Mouse (Mus musculus): ENCODE measurements at regions not wholly inside any gene's neighbourhood (a gene's known extent, or its start where the extent isn't known, plus 50 kb on each side); places are given as distances from the start of the nearest gene placed in this dataset.
"Not testable (repeated sequence)": the region's sequence is repeated elsewhere in the genome, so short reads cannot be mapped to it uniquely, and the experiment has no call there.

DNA sequence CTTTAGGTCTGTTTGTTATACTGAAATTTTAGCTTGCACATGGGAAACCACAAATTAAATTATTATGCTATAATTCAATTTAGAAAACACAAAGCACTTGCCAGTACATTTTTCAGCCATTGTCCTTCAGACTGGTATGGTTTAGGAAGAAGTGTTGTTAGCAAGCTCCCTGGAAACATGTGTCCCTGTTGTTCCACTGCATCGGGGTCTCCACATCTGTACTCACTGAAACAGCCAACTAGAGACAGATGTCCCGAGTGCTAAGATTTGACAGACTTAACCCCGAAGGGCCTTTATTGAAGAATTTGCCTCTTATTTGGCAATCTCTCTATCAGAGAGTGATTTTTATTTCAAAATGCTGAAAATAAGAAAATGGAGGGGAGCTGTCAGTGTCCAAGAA is 362.6 kb downstream of the Rfpl4b start:
- peak; percentile 59 for DNase-seq

GRCm38 (mm10) chr10:38458424-38458823 is 363.2 kb downstream of the Rfpl4b start:
- DNase-seq, result no peak

DNA sequence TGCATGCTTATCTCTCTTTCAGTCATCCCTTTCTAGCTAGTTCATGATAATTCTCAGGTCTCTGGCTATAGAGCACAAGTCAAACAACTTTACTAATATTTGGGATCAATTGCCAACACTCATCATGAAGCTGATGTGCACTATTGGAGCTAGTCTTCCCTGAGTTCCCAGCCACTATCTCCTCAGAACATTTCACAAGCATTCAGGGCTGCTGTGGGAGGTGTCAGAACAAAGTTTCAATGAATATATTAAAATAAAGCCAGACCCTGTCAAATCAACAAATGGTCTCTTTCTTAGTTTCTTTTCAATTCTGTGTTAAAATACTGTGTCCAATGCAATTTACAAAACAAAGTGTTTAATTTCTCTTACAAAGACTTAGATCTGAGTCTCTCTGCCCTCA is 364.8 kb downstream of the Rfpl4b start:
- no peak for DNase-seq

DNA sequence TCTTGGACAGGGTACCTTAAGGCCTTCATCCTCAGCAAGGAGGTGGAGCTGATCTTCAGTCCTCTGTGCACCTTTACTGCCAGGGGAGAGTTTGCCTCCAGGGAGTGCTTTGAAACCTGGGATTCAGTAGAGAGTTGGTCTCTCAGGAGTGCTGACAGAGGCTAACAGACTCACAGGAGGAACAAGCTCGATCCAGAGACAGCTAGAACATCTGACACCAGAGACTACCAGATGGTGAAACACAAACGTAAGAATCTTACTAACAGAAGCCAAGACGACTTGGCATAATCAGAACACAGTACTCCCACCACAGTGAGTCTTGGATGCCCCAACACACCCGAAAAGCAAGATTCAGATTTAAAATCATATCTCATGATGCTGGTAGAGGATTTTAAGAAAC is 372.3 kb downstream of the Rfpl4b start:
- DNase-seq, result no peak

GRCm38 (mm10) chr10:38447706-38448105 is 373.9 kb downstream of the Rfpl4b start:
- DNase-seq, result no peak

DNA sequence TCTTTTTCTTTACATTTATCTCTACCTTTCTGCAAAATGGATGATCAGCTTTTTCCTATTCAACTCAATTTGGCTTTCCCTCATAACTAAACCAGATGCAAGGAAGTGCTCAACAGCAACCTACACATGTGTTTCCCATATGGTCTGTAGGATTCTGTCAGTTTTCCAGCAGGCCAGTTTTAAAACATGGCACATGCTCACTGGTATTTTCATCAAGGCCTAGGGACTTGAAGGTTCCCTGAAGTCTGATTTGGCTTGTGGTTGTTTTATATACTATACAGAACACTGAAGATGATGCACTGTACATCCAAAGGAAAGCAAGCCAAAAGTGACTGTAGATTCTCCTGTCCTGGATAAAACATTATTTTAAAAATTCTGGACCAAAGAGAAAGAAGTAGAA is 374.3 kb downstream of the Rfpl4b start:
- DNase-seq, result no peak

DNA sequence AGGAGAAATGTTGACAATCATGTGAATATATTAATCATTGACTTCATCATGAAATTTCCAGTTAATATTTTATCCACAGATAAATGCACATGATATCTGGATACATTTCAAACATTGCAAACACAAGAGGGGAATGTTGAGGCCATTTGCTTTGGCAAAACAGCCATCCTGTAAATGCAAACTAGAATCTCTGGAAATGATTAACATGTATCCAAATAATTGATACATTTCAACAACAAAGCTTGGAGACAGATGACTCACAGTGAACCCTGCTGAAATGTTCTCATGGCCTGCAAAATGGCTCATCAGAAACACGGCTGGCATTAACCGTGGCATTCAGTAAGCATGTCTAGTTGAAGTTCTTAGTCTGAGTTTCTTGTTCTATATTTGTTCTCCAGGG is 382.3 kb downstream of the Rfpl4b start:
- DNase-seq, result no peak

DNA sequence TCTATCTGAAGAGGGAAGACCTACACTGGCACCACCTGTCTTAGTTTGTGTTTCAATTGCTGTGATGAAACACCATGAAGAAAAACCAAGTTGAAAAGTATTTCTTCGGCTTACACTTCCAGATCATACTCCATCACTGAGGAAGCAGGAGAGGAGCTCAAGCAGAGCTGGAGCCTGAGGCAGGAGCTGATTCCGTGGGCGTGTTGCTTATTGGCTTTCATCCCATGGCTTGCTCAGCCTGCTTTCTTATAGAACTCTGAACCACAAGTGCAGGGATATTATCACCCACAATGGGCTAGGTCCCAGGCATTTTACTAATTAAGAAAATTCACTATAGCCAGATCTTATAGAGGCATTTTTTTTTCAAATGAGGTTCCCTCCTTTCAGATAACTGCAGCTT is 384.7 kb downstream of the Rfpl4b start:
- no peak for DNase-seq

- DNase-seq, result peak; percentile 64
Observed at GRCm38 (mm10) chr10:38421541-38421940, 400.0 kb downstream of the Rfpl4b start.

- DNase-seq, result no peak
Observed at GRCm38 (mm10) chr10:38419771-38420170, 401.8 kb downstream of the Rfpl4b start.

GRCm38 (mm10) chr10:38383161-38383560 is 438.4 kb downstream of the Rfpl4b start:
- DNase-seq, result peak; percentile 71

GRCm38 (mm10) chr10:38381873-38382296 is 439.7 kb downstream of the Rfpl4b start:
- DNase-seq, result peak; percentile 65

GRCm38 (mm10) chr10:38380388-38380787 is 441.2 kb downstream of the Rfpl4b start:
- DNase-seq, result no peak

DNA sequence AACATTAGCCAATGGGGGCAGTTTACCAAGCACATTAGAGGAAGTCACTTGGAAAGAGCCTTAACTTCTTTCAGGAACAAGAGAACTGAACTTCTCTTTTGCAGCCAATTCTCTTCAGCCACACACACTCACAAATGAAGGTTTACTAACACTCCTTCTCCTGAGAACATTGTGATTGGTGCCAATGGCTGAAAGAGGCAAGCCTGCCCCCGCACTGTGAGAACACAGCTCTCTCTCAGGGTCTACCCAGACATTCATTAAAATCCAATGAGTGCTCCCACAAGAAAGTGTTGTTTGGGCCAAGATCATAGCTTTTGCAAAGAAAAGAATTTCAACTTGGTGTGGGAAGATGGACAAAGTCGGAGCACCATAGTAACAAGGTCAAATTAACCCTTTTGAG is 454.8 kb downstream of the Rfpl4b start:
- no peak for DNase-seq

- no peak for DNase-seq
Observed at GRCm38 (mm10) chr10:38364876-38365275, 456.7 kb downstream of the Rfpl4b start.

DNA sequence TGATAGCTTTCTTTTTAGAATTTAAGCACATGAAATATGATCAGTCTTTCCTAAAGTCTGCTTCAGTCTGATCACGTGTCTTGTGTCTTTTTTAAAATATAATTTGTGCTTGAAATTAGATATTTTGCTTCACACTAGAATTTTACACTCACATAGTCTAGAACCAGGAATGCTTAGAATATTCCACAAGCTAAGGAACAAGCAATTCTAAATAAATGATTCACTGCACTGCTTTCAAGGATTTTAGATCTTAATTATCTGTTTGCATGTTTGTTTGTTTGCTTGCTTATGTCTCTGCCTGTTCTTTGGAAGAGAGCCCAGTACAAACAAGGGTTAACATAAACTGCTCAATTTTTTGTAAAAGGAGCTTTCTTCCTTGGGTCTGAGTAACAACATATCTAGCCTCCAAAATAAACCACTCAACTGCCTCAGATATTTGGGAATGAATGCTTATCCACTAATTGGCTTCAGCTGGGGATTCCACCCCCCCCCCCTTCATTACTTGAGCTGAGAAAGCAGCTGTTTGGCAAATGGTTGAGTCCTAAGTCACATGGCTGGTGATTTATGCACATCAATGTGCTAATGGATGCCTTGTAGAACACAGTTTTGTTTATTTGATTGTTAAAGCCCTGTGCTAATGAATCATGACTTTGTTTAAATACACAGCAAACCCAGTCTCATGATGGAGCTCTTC is 463.9 kb downstream of the Rfpl4b start:
- peak; percentile 73 for DNase-seq

DNA sequence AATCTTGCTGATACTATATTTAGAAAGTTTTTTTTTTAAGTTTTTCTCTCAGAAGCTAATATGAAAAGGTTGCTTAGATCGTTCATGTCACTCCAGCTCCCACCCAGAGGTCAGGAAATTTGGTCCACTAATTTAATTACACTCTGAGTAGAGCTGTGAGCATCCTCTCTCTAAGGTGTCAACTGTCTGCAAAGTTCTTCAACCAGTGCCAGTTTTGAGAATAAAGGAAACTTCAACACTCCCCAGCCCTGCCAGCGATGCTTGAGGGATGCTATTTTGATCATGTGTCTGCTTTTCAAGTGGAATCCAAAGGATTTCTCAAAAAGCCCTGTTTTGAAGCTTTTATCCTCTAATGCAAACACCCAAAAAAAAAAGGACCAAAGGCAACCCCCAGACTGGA is 467.6 kb downstream of the Rfpl4b start:
- DNase-seq, result no peak

DNA sequence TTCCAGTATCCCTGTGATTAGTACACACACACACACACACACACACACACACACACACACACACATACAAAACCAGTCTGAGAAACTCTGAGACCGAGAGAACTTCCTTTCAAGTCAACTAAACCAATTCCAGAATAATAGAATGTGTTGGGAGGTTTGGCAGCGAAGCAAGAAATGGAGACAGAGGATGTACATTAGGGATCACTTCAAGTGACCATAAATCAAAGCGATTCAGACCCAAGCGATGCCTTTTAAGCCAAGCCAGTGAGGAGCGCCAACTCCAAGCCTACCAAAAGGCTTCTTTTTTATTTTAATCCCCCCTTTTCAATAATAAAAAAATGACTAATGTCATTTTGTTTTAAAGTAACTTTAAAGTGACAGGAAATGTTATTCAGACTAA is 468.1 kb downstream of the Rfpl4b start:
- no peak for DNase-seq

- not testable (repeated sequence) for DNase-seq
Observed at GRCm38 (mm10) chr10:38347029-38347428, 474.6 kb downstream of the Rfpl4b start.

- no peak for DNase-seq
Observed at GRCm38 (mm10) chr10:38340406-38341175, 481.0 kb downstream of the Rfpl4b start.

DNA sequence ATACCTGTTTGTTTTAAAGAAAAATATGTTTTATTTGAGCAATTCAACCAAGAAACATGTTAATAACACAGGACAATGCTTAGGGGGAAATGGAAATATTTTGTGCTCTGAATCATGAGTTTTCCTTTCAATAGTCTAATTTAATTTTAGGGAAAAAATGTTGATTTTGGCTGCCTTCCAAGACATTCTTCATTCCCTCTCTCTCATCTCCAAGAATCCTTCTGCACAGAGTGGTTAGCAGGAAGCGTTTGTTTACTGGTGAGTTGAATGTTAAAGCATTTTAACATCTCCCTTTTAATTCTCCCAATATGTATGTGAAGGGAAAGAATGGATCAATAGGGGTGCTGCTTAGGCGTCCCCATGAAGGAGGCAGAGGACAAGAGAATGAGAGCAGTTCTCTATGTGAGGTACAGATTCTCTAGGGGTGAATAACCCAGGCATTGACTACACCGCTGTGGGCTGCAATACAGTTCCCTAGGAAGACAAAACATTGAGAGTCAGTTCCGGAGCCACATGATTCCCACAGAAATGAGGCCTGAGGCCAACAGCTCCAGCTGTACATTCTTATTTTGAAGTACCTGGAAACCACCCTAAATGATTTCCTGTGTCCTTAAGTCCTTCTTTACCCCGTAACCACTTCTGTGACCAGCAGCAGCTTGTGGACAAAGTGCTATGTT is 512.7 kb downstream of the Rfpl4b start:
- DNase-seq, result peak; percentile 89

DNA sequence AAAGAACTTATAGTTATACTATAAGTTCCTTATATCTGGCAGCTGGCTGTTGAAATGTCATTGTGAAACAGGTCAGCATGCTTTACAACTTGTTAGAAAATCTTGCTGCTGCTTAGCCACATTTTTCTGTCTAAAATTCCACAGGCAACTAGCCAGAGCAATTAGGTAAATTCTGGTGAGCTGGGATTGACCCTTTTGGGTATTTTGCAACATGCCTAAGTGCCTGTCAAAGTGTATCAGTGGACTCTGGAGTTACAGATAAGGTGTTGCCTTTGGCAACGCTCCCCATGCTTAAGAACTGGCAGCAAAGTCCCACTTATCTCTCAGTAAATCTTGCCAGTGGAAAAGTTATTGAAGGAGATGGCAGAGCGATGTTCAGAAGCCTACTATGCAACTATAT is 525.9 kb downstream of the Rfpl4b start:
- no peak for DNase-seq

DNA sequence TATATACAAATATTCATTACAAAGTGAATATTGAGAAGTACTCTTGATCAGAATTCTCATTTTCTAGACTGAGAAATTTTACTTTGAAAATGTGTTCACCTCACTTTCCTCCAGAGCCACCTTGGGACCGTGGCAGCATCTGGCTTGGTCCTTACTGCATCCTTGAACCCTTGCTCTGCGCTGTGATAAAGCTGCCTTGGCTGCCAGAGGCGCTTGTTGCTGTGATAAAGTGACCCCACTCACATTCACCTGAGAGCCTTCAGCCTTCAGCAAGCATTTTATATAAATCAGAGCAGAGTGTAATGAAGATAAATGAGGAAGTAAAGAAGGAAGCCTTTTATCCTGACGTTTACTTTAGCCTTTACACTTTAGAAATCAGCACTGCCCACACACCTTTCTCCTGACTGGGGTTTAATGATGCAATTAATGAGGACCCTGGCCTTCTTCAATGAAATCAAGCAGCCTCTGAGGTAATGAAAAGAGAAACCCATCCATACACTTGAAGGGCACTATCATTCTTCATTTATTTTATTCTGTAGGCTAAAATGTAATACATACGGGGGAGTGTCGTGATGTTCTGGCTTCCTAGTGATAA is 532.8 kb downstream of the Rfpl4b start:
- no peak for DNase-seq

DNA sequence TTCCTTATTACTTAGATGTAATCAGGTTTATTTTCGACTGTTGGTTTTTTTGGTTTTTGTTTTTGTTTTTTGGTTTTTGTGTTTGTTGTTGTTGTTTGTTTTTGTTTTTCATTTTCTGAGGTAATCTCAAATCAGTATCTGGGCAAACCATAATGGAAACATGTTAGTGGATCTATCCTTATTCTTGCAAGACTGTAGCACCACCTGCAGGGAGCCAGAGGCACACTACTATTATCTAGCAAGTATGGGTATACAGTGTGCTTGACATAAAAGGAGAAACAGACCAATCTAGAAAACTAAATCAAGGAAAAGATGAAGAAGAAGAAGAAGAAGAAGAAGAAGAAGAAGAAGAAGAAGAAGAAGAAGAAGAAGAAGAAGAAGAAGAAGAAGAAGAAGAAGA is 552.4 kb downstream of the Rfpl4b start:
- no peak for DNase-seq
